18 mouse cellular contexts compared by ENCODE assay signal in the genomic region with DNA sequence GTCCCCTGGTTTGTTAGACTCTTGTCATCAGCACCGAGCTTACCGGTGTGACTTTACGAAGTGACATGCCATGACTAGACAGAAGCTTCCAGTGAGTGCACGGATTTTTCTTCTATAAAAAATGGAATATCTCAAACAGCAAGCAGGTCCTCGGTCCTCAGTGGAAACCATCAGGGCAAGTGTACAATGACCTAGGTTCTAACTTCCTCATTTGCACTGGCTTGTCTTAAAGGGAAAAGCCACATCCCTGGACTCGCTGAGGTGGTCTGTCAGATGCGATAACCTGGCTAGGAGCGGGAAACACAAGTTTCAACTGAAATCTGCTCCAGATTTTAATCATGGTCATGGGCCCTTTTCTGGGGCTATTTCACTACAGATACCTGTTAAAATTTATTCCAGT.
DNase-seq lines count a peak whose midpoint lies in the region; ATAC-seq and TF ChIP-seq lines count a peak whose summit lies in the region.
"Had no signal": no experiment of that assay in that cellular context is flagged by ENCODE, and none has a peak within 500 bp of the region (broad histone marks: within the 10 kb centered on the region; RNA-seq: fewer than 3 reads in every experiment).

No protein-coding gene starts in this region.

- no peak overlapping the region for H3K4me3 ChIP-seq in lung, adult 2 months (replicated peaks; ENCODE audit: extremely low read depth, low read depth, low read length)
- no peak overlapping the region for H3K4me3 ChIP-seq in layer of hippocampus, adult 2 months
- H3K4me3 ChIP-seq: embryonic facial prominence, embryonic 13.5 days; heart, adult 2 months; heart, embryonic 15.5 days; hindbrain, embryonic 10.5 days had no signal

- no peak for TF ChIP-seq POLR2A in lung, adult 2 months (IDR thresholded peaks at IDR 0.05; ENCODE audit: borderline replicate concordance, extremely low read depth, low read depth, low read length)

- intact Hi-C loops in left cerebral cortex, postnatal 4 days (cut with DNase I): no loop called here

- no peak for TF ChIP-seq CTCF in lung, adult 2 months (IDR thresholded peaks at IDR 0.05; ENCODE audit: insufficient read depth, low read length)
- no peak for TF ChIP-seq CTCF in layer of hippocampus, adult 2 months (conservative IDR thresholded peaks at IDR 0.05)

- no peaks in the 10 kb centered on the region for H3K27me3 ChIP-seq in splenic B cell, adult 2 months (ENCODE audit: control insufficient read depth, insufficient read depth, low read length, poor library complexity, severe bottlenecking)
- H3K27me3 ChIP-seq: embryonic facial prominence, embryonic 13.5 days; heart, embryonic 15.5 days had no signal

- DNase-seq in splenic B cell, adult 2 months (ENCODE audit: low read depth, low spot score): peak; percentile 43
- DNase-seq in lung, adult 2 months: no peak
- DNase-seq in left cerebral cortex, postnatal 4 days: no peak
- no peak for DNase-seq in layer of hippocampus, adult 2 months (ENCODE audit: low spot score in 2 of 2)
- DNase-seq: adrenal gland, adult 8-10 months; cerebellum, adult 11 months; cerebellum, adult 9-10 months; gastrocnemius, postnatal 10 days; heart, adult 2 months had no signal

- H3K4me1 ChIP-seq in lung, adult 2 months (ENCODE audit: control insufficient read depth, insufficient read depth, low read length): no peaks in the 10 kb centered on the region; the same call in 1 of the 2 replicates

- no peak overlapping the region for H3K27ac ChIP-seq in layer of hippocampus, adult 2 months
- H3K27ac ChIP-seq: embryonic facial prominence, embryonic 13.5 days; heart, adult 2 months; heart, embryonic 15.5 days; hindbrain, embryonic 10.5 days; hindbrain, embryonic 14.5 days had no signal

- WGBS in lung, adult 2 months: 82% methylated on average over 8 of the region's 8 CpGs

- peak; percentile 87 for ATAC-seq in common myeloid progenitor, adult 5-6 weeks (replicated peaks; ENCODE audit: low read depth, poor library complexity, severe bottlenecking)
- ATAC-seq in hematopoietic stem cell, adult 5-6 weeks (replicated peaks in 1 of 2; ENCODE audit: insufficient read depth in 1 of 2, low FRiP score in 2 of 2, low TSS enrichment in 1 of 2, low read depth in 1 of 2, poor library complexity in 2 of 2, severe bottlenecking in 2 of 2): peak; percentile 83 to 87
- ATAC-seq in megakaryocyte, adult 5-6 weeks (ENCODE audit: poor library complexity, severe bottlenecking): peak; percentile 74
- ATAC-seq: CD4-positive, CD25-positive, alpha-beta regulatory T cell, adult 4 months had no signal

- no peaks in the 10 kb centered on the region for H3K36me3 ChIP-seq in splenic B cell, adult 2 months (ENCODE audit: control insufficient read depth, insufficient read depth, low read length, poor library complexity, severe bottlenecking)
- H3K36me3 ChIP-seq: embryonic facial prominence, embryonic 13.5 days; G1E; heart, embryonic 15.5 days; hindbrain, embryonic 10.5 days had no signal
